8 mouse cellular contexts compared by ENCODE assay signal in genomic region chr6:39117584-39118455, GRCm38 (mm10). TPM values are rescaled to one million over a fixed set of nuclear protein-coding genes. Genes with fewer than 3 reads are reported as not detected.
DNase-seq lines count a peak whose midpoint lies in the region; ATAC-seq lines count a peak whose summit lies in the region.

TSS of gene Parp12 (minus strand) at chr6:39118349.

- DNase-seq in Muller cell, postnatal 12 days (ENCODE audit: inconsistent ontology term) = peak; percentile 86
- DNase-seq in cerebellum, adult 8-10 months = peak; percentile 34
- DNase-seq in forelimb bud, embryonic 11.5 days (ENCODE audit: low read depth, low spot score) = peak; percentile 43
- DNase-seq in layer of hippocampus, postnatal 10 days (ENCODE audit: low spot score in 2 of 2) = peak; percentile 60 to 69
- peak; percentile 89 for DNase-seq in lung, postnatal 10 days
- peak; percentile 60 for DNase-seq in ovary, postnatal 10 days (ENCODE audit: low spot score)
- DNase-seq in thymus, postnatal 10 days (ENCODE audit: low spot score in 2 of 2) = peak; percentile 34 to 58

- ATAC-seq in hematopoietic stem cell, adult 5-6 weeks (replicated peaks in 1 of 2; ENCODE audit: insufficient read depth in 1 of 2, low FRiP score in 2 of 2, low TSS enrichment in 1 of 2, low read depth in 1 of 2, poor library complexity in 2 of 2, severe bottlenecking in 2 of 2) = peak; percentile 57 to 79

RNA-seq across cellular contexts. Expression of gene Parp12, which starts in this region (rescaled TPM):
- 30.5 and 31.1 TPM in 2 replicates for total RNA-seq in hematopoietic stem cell, adult 5-6 weeks (2017)
- 1 to 10 TPM; 5.5 to 5.7 TPM for total RNA-seq in layer of hippocampus, postnatal 10 days (2021)

Comparison
In these comparisons a context has a peak if more than half of its experiments do, and no peak if none do; other contexts are left out.
1. Peak in every context shown above with its lines: DNase-seq and ATAC-seq.
2. DNase-seq: peak in every context shown above with its lines; median percentile 89 in lung, postnatal 10 days; 86 in Muller cell, postnatal 12 days; 64 in layer of hippocampus, postnatal 10 days; 60 in ovary, postnatal 10 days; 46 in thymus, postnatal 10 days; 43 in forelimb bud, embryonic 11.5 days; 34 in cerebellum, adult 8-10 months.